7 mouse cellular contexts compared by ENCODE assay signal in genomic region chr6:72407119-72407518, GRCm38 (mm10). TPM values are rescaled to one million over a fixed set of nuclear protein-coding genes. Genes with fewer than 3 reads are reported as not detected.
A peak's percentile ranks its signal among the peaks of the same experiment; 100 is the strongest.
DNase-seq lines count a peak whose midpoint lies in the region; ATAC-seq and TF ChIP-seq lines count a peak whose summit lies in the region.

No protein-coding gene starts in this region.

- no peak overlapping the region for H3K4me3 ChIP-seq in limb, embryonic 11.5 days (ENCODE audit: low read depth, low read length)
- no peak overlapping the region for H3K4me3 ChIP-seq in midbrain, embryonic 15.5 days
- H3K4me3 ChIP-seq in spleen, adult 2 months (ENCODE audit: extremely low read depth, insufficient read depth, insufficient read length), result no peak overlapping the region

- no peak for TF ChIP-seq POLR2A in spleen, adult 2 months (IDR thresholded peaks at IDR 0.05; ENCODE audit: low read depth, low read length)

- DNase-seq in adipocyte (ENCODE audit: low spot score), result peak; percentile 93
- peak; percentile 66 to 82 for DNase-seq in cerebellum, postnatal 4 days (ENCODE audit: low spot score in 2 of 2)
- DNase-seq in gastrocnemius, postnatal 10 days, result peak; percentile 78
- peak; percentile 79 for DNase-seq in kidney, adult 11 months
- DNase-seq in limb, embryonic 11.5 days (ENCODE audit: low spot score), result peak; percentile 97
- peak; percentile 74 to 76 for DNase-seq in spleen, adult 2 months (ENCODE audit: low read depth in 1 of 2, low spot score in 2 of 2)

- H3K4me1 ChIP-seq in limb, embryonic 11.5 days (ENCODE audit: control insufficient read depth, insufficient read depth, low read length), result no peaks in the 10 kb centered on the region
- no peaks in the 10 kb centered on the region for H3K4me1 ChIP-seq in midbrain, embryonic 15.5 days
- peaks cover 6% of the 10 kb centered on the region; the same call in 1 of the 2 replicates for H3K4me1 ChIP-seq in spleen, adult 2 months (ENCODE audit: control insufficient read depth, insufficient read depth, insufficient read length)

- no peak overlapping the region for H3K27ac ChIP-seq in limb, embryonic 11.5 days (replicated peaks; ENCODE audit: low read depth, low read length)
- H3K27ac ChIP-seq in midbrain, embryonic 15.5 days, result no peak overlapping the region
- H3K27ac ChIP-seq in spleen, adult 2 months (ENCODE audit: insufficient read depth, low read length), result no peak overlapping the region

- H3K27me3 ChIP-seq in limb, embryonic 11.5 days (ENCODE audit: control insufficient read depth, insufficient read depth, low read length), result no peaks in the 10 kb centered on the region
- no peaks in the 10 kb centered on the region for H3K27me3 ChIP-seq in midbrain, embryonic 15.5 days (replicated peaks)
- no peaks in the 10 kb centered on the region for H3K27me3 ChIP-seq in spleen, adult 2 months (ENCODE audit: control insufficient read depth, insufficient read depth, low read length)

- H3K4me2 ChIP-seq in limb, embryonic 11.5 days (ENCODE audit: low read depth, severe bottlenecking), result no peak overlapping the region
- H3K4me2 ChIP-seq in midbrain, embryonic 15.5 days, result no peak overlapping the region

- WGBS in limb, embryonic 11.5 days, result 2% methylated on average over 5 of the region's 5 CpGs
- WGBS in midbrain, embryonic 15.5 days, result 2% methylated on average over 5 of the region's 5 CpGs
- 2% methylated on average over 5 of the region's 5 CpGs for WGBS in spleen, adult 2 months

- TF ChIP-seq CTCF in spleen, adult 2 months (IDR thresholded peaks at IDR 0.05; ENCODE audit: extremely low read depth, insufficient read depth, insufficient read length, insufficient replicate concordance), result peak; percentile 89; the same call in 1 of the 2 replicates

- peak; percentile 44; the same call in 1 of the 2 replicates for ATAC-seq in limb, embryonic 11.5 days (ENCODE audit: insufficient number of reproducible peaks, low FRiP score, low TSS enrichment, low read depth)
- peak; percentile 60; the same call in 1 of the 2 replicates for ATAC-seq in midbrain, embryonic 15.5 days (replicated peaks)

- no peak overlapping the region for H3K9ac ChIP-seq in limb, embryonic 11.5 days (ENCODE audit: low read length)
- no peak overlapping the region for H3K9ac ChIP-seq in midbrain, embryonic 15.5 days

- no peaks in the 10 kb centered on the region for H3K9me3 ChIP-seq in limb, embryonic 11.5 days (ENCODE audit: control insufficient read depth, low read length)
- H3K9me3 ChIP-seq in midbrain, embryonic 15.5 days, result no peaks in the 10 kb centered on the region

- H3K36me3 ChIP-seq in limb, embryonic 11.5 days (ENCODE audit: control insufficient read depth, insufficient read depth, low read length), result no peaks in the 10 kb centered on the region
- H3K36me3 ChIP-seq in midbrain, embryonic 15.5 days (replicated peaks), result no peaks in the 10 kb centered on the region
- H3K36me3 ChIP-seq in spleen, adult 2 months (ENCODE audit: control insufficient read depth, insufficient read depth, low read length), result no peaks in the 10 kb centered on the region

RNA-seq across cellular contexts. Expression of gene Ggcx, which starts 7.0 kb away (rescaled TPM):
- 10 to 100 TPM; 15.1 to 21.9 TPM for total RNA-seq in gastrocnemius, postnatal 10 days (2021)
- polyA plus RNA-seq in limb, embryonic 11.5 days (2014; fragmentation: Nextera tagmentation; extraction: Ambion mirVana), result 16.0 and 17.9 TPM in 2 replicates
- polyA plus RNA-seq in midbrain, embryonic 15.5 days (2015; fragmentation: Nextera tagmentation; extraction: Ambion mirVana), result 16.9 and 19.0 TPM in 2 replicates
- polyA plus RNA-seq in spleen, adult 2 months (2012; rRNA removed), result 7.3 and 7.6 TPM in 2 replicates

RNA-seq across cellular contexts. Expression of gene Vamp8, which starts 16.6 kb away (rescaled TPM):
- 10 to 100 TPM; 60.9 to 64.7 TPM for total RNA-seq in gastrocnemius, postnatal 10 days (2021)
- 81.4 and 87.4 TPM in 2 replicates for polyA plus RNA-seq in limb, embryonic 11.5 days (2014; fragmentation: Nextera tagmentation; extraction: Ambion mirVana)
- polyA plus RNA-seq in midbrain, embryonic 15.5 days (2015; fragmentation: Nextera tagmentation; extraction: Ambion mirVana), result 22.2 and 28.1 TPM in 2 replicates
- 100 and 107 TPM in 2 replicates for polyA plus RNA-seq in spleen, adult 2 months (2012; rRNA removed)

RNA-seq across cellular contexts. Expression of gene Vamp5, which starts 26.9 kb away (rescaled TPM):
- 10 to 100 TPM; 49.1 to 50.0 TPM for total RNA-seq in gastrocnemius, postnatal 10 days (2021)
- 15.2 and 17.0 TPM in 2 replicates for polyA plus RNA-seq in limb, embryonic 11.5 days (2014; fragmentation: Nextera tagmentation; extraction: Ambion mirVana)
- polyA plus RNA-seq in midbrain, embryonic 15.5 days (2015; fragmentation: Nextera tagmentation; extraction: Ambion mirVana), result 20.2 and 24.2 TPM in 2 replicates
- polyA plus RNA-seq in spleen, adult 2 months (2012; rRNA removed), result 51.3 and 55.6 TPM in 2 replicates

RNA-seq across cellular contexts. Expression of gene Mat2a, which starts 32.2 kb away (rescaled TPM):
- total RNA-seq in gastrocnemius, postnatal 10 days (2021), result 100 to 1,000 TPM; 200 to 249 TPM
- polyA plus RNA-seq in limb, embryonic 11.5 days (2014; fragmentation: Nextera tagmentation; extraction: Ambion mirVana), result 490 and 507 TPM in 2 replicates
- polyA plus RNA-seq in midbrain, embryonic 15.5 days (2015; fragmentation: Nextera tagmentation; extraction: Ambion mirVana), result 354 and 380 TPM in 2 replicates
- 45.0 and 50.9 TPM in 2 replicates for polyA plus RNA-seq in spleen, adult 2 months (2012; rRNA removed)

RNA-seq across cellular contexts. Expression of gene Rnf181, which starts 40.4 kb away (rescaled TPM):
- total RNA-seq in gastrocnemius, postnatal 10 days (2021), result 10 to 100 TPM; 35.9 to 36.6 TPM
- polyA plus RNA-seq in limb, embryonic 11.5 days (2014; fragmentation: Nextera tagmentation; extraction: Ambion mirVana), result 92.1 and 96.0 TPM in 2 replicates
- 137 and 141 TPM in 2 replicates for polyA plus RNA-seq in midbrain, embryonic 15.5 days (2015; fragmentation: Nextera tagmentation; extraction: Ambion mirVana)
- polyA plus RNA-seq in spleen, adult 2 months (2012; rRNA removed), result 62.4 and 65.8 TPM in 2 replicates
